Mouse (Mus musculus) midbrain, embryonic 15.5 days (tissue): ENCODE measurements around the gene Cldn11. TPM values are rescaled to one million over a fixed set of nuclear protein-coding genes. Genes with fewer than 3 reads are reported as not detected.

Experiments used
- ATAC-seq: fragments of 200-750 bp; cut with Nextera tagmentation; replicated peaks from 2 replicates; pipeline ENCODE4 v1.8.0; 2017; ENCODE audit warnings: moderate TSS enrichment
- H3K27ac ChIP-seq: fragments of 300-500 bp; sonication (generic); 2 replicates; pipeline ENCODE4 v1.5.1; 2015; ENCODE audit warnings: mild to moderate bottlenecking, inconsistent platforms
- H3K27me3 ChIP-seq: fragments of 300-500 bp; sonication (generic); replicated peaks from 2 replicates; pipeline ENCODE4 v1.6.1; 2015; ENCODE audit warnings: inconsistent platforms
- H3K36me3 ChIP-seq: fragments of 300-500 bp; sonication (generic); replicated peaks from 2 replicates; pipeline ENCODE4 v1.6.1; 2015; ENCODE audit warnings: inconsistent platforms
- H3K4me1 ChIP-seq: fragments of 300-500 bp; sonication (generic); 2 replicates; pipeline ENCODE4 v1.6.1; 2015; ENCODE audit warnings: inconsistent platforms
- H3K4me2 ChIP-seq: fragments of 300-500 bp; sonication (generic); 2 replicates; pipeline ENCODE4 v1.6.1; 2015; ENCODE audit warnings: inconsistent platforms, mild to moderate bottlenecking, moderate library complexity
- H3K4me3 ChIP-seq: fragments of 300-500 bp; sonication (generic); 2 replicates; pipeline ENCODE4 v1.5.1; 2015; ENCODE audit warnings: mild to moderate bottlenecking, inconsistent platforms
- H3K9ac ChIP-seq: fragments of 300-500 bp; sonication (generic); 2 replicates; pipeline ENCODE4 v1.6.1; 2015; ENCODE audit warnings: mild to moderate bottlenecking, inconsistent platforms
- H3K9me3 ChIP-seq: fragments of 300-500 bp; sonication (generic); 2 replicates; pipeline ENCODE4 v1.6.1; 2016; ENCODE audit warnings: inconsistent platforms
- WGBS: fragments of 180-500 bp; shearing (Covaris S2); methylation state at CpG from one replicate; pipeline ENCODE4 v1.1.7; 2015; ENCODE audit warnings: mixed read lengths; 5-methylcytosine and 5-hydroxymethylcytosine counted together
- polyA plus RNA-seq: library from polyadenylated mRNA; unstranded; fragments of >200 nt; fragmentation: Nextera tagmentation; extraction: Ambion mirVana; gene quantifications from 2 replicates; pipeline ENCODE4 v1.2.1, GENCODE M21; 2015

Gene Cldn11
- polyA plus RNA-seq = 57.8 and 75.1 TPM in 2 replicates

- no peaks in the 10 kb centered on the region for H3K9me3 ChIP-seq
- WGBS = 3% methylated on average over 33 of the region's 33 CpGs
- H3K27me3 ChIP-seq = peaks cover 34% of the 10 kb centered on the region
- H3K4me3 ChIP-seq = peak within 1 kb of the TSS; percentile 46
- no peaks in the 10 kb centered on the region for H3K36me3 ChIP-seq
- H3K9ac ChIP-seq = peak within 1 kb of the TSS; percentile 18; the same call in 1 of the 2 replicates
- ATAC-seq = peak; percentile 92
- no peak within 1 kb of the TSS for H3K27ac ChIP-seq
- peaks cover 11% of the 10 kb centered on the region for H3K4me1 ChIP-seq
- H3K4me2 ChIP-seq = peak within 1 kb of the TSS; percentile 95
Measured at GRCm38 (mm10) chr3:31149706-31150105, at the start of gene Cldn11. TSS of gene Cldn11 (plus strand) at chr3:31149920.

GRCm38 (mm10) chr3:31100026-31100425, 49.7 kb upstream of the Cldn11 start:
- no peaks in the 10 kb centered on the region for H3K27me3 ChIP-seq
- no peak overlapping the region for H3K4me3 ChIP-seq
- H3K27ac ChIP-seq = no peak overlapping the region
- H3K9ac ChIP-seq = no peak overlapping the region
- peak overlapping the region; percentile 26; the same call in 1 of the 2 replicates for H3K4me2 ChIP-seq
- 82% methylated on average over 5 of the region's 5 CpGs for WGBS
- H3K4me1 ChIP-seq = peaks cover 46% of the 10 kb centered on the region
- no peak for ATAC-seq
- H3K36me3 ChIP-seq = no peaks in the 10 kb centered on the region
- no peaks in the 10 kb centered on the region for H3K9me3 ChIP-seq

GRCm38 (mm10) chr3:31100802-31101201, 48.9 kb upstream of the Cldn11 start:
- no peaks in the 10 kb centered on the region for H3K36me3 ChIP-seq
- H3K4me2 ChIP-seq = no peak overlapping the region
- no peaks in the 10 kb centered on the region for H3K9me3 ChIP-seq
- peaks cover 46% of the 10 kb centered on the region for H3K4me1 ChIP-seq
- no peaks in the 10 kb centered on the region for H3K27me3 ChIP-seq
- H3K9ac ChIP-seq = no peak overlapping the region
- H3K27ac ChIP-seq = no peak overlapping the region
- 89% methylated on average over 3 of the region's 3 CpGs for WGBS
- ATAC-seq = no peak
- H3K4me3 ChIP-seq = no peak overlapping the region

GRCm38 (mm10) chr3:31104936-31105335, 44.8 kb upstream of the Cldn11 start:
- Histone ChIP-seq H3K36me3 (no peaks in the 10 kb centered on the region), H3K4me1 (peaks cover 31% of the 10 kb centered on the region), H3K9ac (no peak overlapping the region), H3K9me3 (no peaks in the 10 kb centered on the region), H3K4me3 (no peak overlapping the region), H3K27ac (no peak overlapping the region), H3K27me3 (no peaks in the 10 kb centered on the region), H3K4me2 (no peak overlapping the region)
- no peak for ATAC-seq
- WGBS = 85% methylated on average over 6 of the region's 6 CpGs

GRCm38 (mm10) chr3:31106597-31106996, 43.1 kb upstream of the Cldn11 start:
- H3K36me3 ChIP-seq = no peaks in the 10 kb centered on the region
- H3K27ac ChIP-seq = no peak overlapping the region
- no peak overlapping the region for H3K4me3 ChIP-seq
- H3K9ac ChIP-seq = no peak overlapping the region
- H3K4me1 ChIP-seq = peaks cover 24% of the 10 kb centered on the region
- H3K9me3 ChIP-seq = no peaks in the 10 kb centered on the region
- 94% methylated on average over 6 of the region's 6 CpGs for WGBS
- H3K4me2 ChIP-seq = no peak overlapping the region
- no peaks in the 10 kb centered on the region for H3K27me3 ChIP-seq
- no peak for ATAC-seq

GRCm38 (mm10) chr3:31107674-31108073, 42.0 kb upstream of the Cldn11 start:
- H3K27ac ChIP-seq = 0 out of 2 replicates have a peak overlapping the region, but pooled peaks have one; percentile 25
- WGBS = 82% methylated on average over 4 of the region's 4 CpGs

GRCm38 (mm10) chr3:31109108-31109507, 40.6 kb upstream of the Cldn11 start:
- Histone ChIP-seq H3K27ac (no peak overlapping the region), H3K9me3 (no peaks in the 10 kb centered on the region), H3K4me3 (no peak overlapping the region), H3K4me2 (no peak overlapping the region), H3K4me1 (peaks cover 23% of the 10 kb centered on the region), H3K27me3 (no peaks in the 10 kb centered on the region), H3K9ac (no peak overlapping the region), H3K36me3 (peaks cover 5% of the 10 kb centered on the region; the same call in 1 of the 2 replicates)
- peak; percentile 82 for ATAC-seq
- 71% methylated on average over 3 of the region's 3 CpGs for WGBS

More at GRCm38 (mm10) chr3:31107674-31108073, 42.0 kb upstream of the Cldn11 start:
- H3K4me2 ChIP-seq = no peak overlapping the region
- no peaks in the 10 kb centered on the region for H3K27me3 ChIP-seq
- no peaks in the 10 kb centered on the region for H3K9me3 ChIP-seq
- 0 out of 2 replicates have a peak, but pooled peaks have one; percentile 18 for ATAC-seq
- H3K36me3 ChIP-seq = no peaks in the 10 kb centered on the region
- peaks cover 23% of the 10 kb centered on the region for H3K4me1 ChIP-seq
- H3K9ac ChIP-seq = no peak overlapping the region
- no peak overlapping the region for H3K4me3 ChIP-seq

GRCm38 (mm10) chr3:31123098-31123497, 26.6 kb upstream of the Cldn11 start:
- no peaks in the 10 kb centered on the region for H3K4me1 ChIP-seq
- H3K4me3 ChIP-seq = no peak overlapping the region
- 92% methylated on average over 4 of the region's 4 CpGs for WGBS
- no peaks in the 10 kb centered on the region for H3K9me3 ChIP-seq
- H3K27me3 ChIP-seq = no peaks in the 10 kb centered on the region
- H3K36me3 ChIP-seq = peaks cover 25% of the 10 kb centered on the region
- ATAC-seq = no peak
- no peak overlapping the region for H3K4me2 ChIP-seq
- no peak overlapping the region for H3K27ac ChIP-seq
- no peak overlapping the region for H3K9ac ChIP-seq

GRCm38 (mm10) chr3:31126303-31126702, 23.4 kb upstream of the Cldn11 start:
- H3K4me3 ChIP-seq = no peak overlapping the region
- WGBS = 68% methylated on average over 4 of the region's 4 CpGs
- no peak overlapping the region for H3K4me2 ChIP-seq
- H3K9me3 ChIP-seq = no peaks in the 10 kb centered on the region
- no peak for ATAC-seq
- H3K27me3 ChIP-seq = no peaks in the 10 kb centered on the region
- no peak overlapping the region for H3K9ac ChIP-seq
- H3K36me3 ChIP-seq = 0 out of 2 replicates have a peak, but pooled peaks cover 10% of the 10 kb centered on the region
- no peak overlapping the region for H3K27ac ChIP-seq
- no peaks in the 10 kb centered on the region for H3K4me1 ChIP-seq

GRCm38 (mm10) chr3:31126848-31127247, 22.9 kb upstream of the Cldn11 start:
- no peak for ATAC-seq
- WGBS = 92% methylated on average over 3 of the region's 3 CpGs
- no peak overlapping the region for H3K4me3 ChIP-seq
- H3K4me1 ChIP-seq = no peaks in the 10 kb centered on the region
- no peaks in the 10 kb centered on the region for H3K27me3 ChIP-seq
- H3K27ac ChIP-seq = no peak overlapping the region
- 0 out of 2 replicates have a peak, but pooled peaks cover 9% of the 10 kb centered on the region for H3K36me3 ChIP-seq
- no peak overlapping the region for H3K9ac ChIP-seq
- H3K9me3 ChIP-seq = no peaks in the 10 kb centered on the region
- no peak overlapping the region for H3K4me2 ChIP-seq

- Histone ChIP-seq H3K9ac (no peak overlapping the region), H3K4me2 (no peak overlapping the region), H3K36me3 (no peaks in the 10 kb centered on the region), H3K27ac (no peak overlapping the region), H3K4me3 (no peak overlapping the region), H3K9me3 (no peaks in the 10 kb centered on the region), H3K4me1 (no peaks in the 10 kb centered on the region), H3K27me3 (no peaks in the 10 kb centered on the region)
- no peak for ATAC-seq
- WGBS = 54% methylated on average over 4 of the region's 4 CpGs
Measured at GRCm38 (mm10) chr3:31129766-31130165, 20.0 kb upstream of the Cldn11 start.

- Histone ChIP-seq H3K27me3 (no peaks in the 10 kb centered on the region), H3K27ac (no peak overlapping the region), H3K36me3 (no peaks in the 10 kb centered on the region), H3K9me3 (no peaks in the 10 kb centered on the region), H3K4me1 (no peaks in the 10 kb centered on the region), H3K4me2 (no peak overlapping the region), H3K9ac (no peak overlapping the region), H3K4me3 (no peak overlapping the region)
- 75% methylated on average over 5 of the region's 5 CpGs for WGBS
- ATAC-seq = no peak
Measured at GRCm38 (mm10) chr3:31133664-31134063, 16.1 kb upstream of the Cldn11 start.

- no peak for ATAC-seq
- 87% methylated on average over 8 of the region's 8 CpGs for WGBS
- no peaks in the 10 kb centered on the region for H3K36me3 ChIP-seq
Measured at GRCm38 (mm10) chr3:31134246-31134645, 15.5 kb upstream of the Cldn11 start.

More at GRCm38 (mm10) chr3:31134246-31134645, 15.5 kb upstream of the Cldn11 start:
- H3K4me2 ChIP-seq = no peak overlapping the region
- H3K9me3 ChIP-seq = no peaks in the 10 kb centered on the region
- H3K4me3 ChIP-seq = no peak overlapping the region
- no peak overlapping the region for H3K9ac ChIP-seq
- H3K27me3 ChIP-seq = no peaks in the 10 kb centered on the region
- H3K4me1 ChIP-seq = no peaks in the 10 kb centered on the region
- no peak overlapping the region for H3K27ac ChIP-seq
